Mouse (Mus musculus) layer of hippocampus, adult 11-12 months (tissue): ENCODE measurements around the gene Tmem136.
"Not testable (repeated sequence)": the region's sequence is repeated elsewhere in the genome, so short reads cannot be mapped to it uniquely, and the experiment has no call there.

Experiments
- DNase-seq: peaks from one replicate; pipeline ENCODE4 v3.0.0; 2022; ENCODE audit warnings: low spot score

Gene Tmem136

DNA sequence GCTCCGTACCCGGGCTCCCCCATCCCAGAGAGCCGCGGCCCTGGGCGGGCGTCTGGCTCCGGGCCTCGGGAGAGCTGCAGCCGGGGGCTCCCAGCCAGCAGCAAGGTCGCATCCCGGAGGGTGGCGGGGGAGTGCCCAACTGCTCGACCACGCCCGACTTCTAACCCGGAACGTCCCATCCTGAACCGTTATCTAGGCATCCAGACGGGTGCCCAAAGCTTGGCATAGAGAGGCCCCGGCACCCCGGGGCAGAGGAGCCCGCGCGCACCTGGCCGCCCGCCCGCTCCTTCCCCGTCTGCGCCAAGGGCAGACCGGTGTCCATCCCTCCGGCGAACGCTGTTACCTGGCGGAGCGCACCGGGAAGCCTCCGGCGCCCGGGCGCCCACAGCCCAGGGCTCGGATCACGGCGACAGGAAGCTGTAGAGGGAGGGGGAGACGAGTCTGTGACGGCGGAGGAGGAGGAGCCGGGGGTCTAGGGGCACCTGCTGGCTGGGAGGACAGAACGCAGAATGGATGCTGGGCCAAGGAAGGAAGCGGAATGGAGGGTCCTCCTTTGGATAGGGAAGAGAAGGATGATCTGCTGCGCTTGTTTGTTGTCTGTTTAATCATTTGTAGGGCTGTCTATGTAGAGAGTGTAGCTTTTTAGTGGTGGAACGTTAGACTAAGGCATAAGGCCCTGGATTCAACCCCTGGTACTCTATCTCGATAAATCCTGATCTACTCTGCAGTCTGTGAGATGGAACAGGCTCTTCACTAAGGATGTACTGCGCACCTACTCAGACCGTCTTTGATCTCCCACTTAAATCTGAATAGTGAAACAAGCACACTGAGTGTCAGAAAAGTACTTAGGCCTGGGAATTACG, at the start of gene Tmem136:
Gene Tmem136 (minus strand): TSS at position 437 of the 863 bp plus-strand sequence.
- DNase-seq: peak; percentile 59

- DNase-seq: no peak
Observed at GRCm38 (mm10) chr9:43155960-43156359, 39.6 kb upstream of the Tmem136 start.

DNA sequence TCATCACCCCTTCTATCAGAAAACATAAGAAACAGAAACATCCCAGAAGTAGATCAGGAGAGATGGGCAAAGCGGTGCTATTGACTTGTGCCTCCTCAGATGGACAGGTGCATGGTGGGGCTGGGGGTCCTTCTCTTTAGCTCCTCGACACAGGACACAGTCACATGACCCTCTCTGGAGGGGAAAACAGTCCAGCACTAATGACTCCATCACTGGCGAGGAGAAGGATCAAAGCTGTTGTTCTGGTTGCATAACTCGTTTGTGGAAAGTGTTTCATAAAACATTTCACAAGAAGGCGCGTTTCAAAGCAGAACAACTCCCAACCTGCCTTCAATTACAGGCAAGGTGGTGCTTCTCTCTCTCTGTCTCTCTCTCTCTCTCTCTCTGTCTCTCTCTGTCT, 35.4 kb upstream of the Tmem136 start:
- DNase-seq: no peak

- DNase-seq: no peak
Observed at GRCm38 (mm10) chr9:43150957-43151356, 34.6 kb upstream of the Tmem136 start.

GRCm38 (mm10) chr9:43150075-43150474, 33.7 kb upstream of the Tmem136 start:
- peak; percentile 61 for DNase-seq

DNA sequence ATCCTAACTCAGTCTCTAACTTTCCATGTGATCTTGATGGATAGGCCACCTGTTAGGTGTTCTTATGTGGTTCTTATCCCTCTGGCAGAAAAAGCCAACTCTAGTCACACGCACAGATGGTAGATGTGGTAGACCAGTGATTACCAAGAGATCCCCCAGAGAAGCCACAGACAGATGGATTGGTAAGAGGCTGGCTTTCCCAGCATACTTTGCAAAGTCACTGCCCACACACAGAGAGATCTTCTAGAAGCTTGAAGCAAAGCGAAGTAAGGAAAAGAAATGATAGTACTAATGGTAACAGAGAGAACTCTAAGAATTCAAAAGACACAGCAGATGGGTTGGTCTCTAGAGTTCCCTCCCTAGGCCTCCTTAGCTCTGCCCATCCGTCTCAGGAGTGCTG, 33.1 kb upstream of the Tmem136 start:
- no peak for DNase-seq

DNA sequence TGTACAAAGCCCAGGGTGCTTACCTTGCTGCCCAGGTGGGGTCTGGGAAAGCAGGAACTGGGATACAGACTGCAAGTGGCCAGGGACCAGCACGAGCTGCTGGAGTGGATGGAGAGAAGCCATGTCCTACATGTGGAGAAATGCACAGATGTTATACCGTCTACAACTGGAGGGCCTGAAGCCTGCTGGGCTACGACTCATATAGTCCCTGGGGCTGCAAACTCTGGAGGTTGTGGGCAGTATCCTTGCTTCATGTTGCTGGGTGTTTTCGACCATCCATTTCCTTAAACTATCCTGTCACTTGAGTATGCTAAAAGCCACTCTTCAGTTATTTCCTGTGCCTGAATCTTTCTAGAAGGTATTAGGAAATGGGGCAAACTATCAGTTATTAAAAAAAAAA, 28.8 kb upstream of the Tmem136 start:
- DNase-seq: no peak

- no peak for DNase-seq
Observed at GRCm38 (mm10) chr9:43144206-43144810, 27.9 kb upstream of the Tmem136 start.

DNA sequence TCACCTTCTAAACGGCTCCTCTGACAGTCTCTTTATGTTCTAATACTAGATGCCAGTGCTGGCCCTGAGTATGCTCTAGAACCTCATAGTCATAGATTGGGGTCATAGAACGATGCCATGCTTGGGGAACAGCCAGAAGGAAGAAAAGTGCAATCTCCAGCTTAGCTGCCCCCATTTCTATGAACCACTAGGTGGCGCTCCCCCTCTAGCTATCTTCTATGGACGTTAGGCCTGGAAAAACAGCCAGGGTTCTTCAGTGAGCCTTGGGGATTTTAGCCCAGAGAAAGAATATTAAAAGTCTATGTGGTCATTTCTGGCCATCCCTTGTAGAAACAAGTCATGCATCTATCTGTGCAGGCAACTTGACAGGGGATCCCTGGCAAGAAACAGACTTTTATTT, 25.5 kb upstream of the Tmem136 start:
- peak; percentile 81 for DNase-seq

DNA sequence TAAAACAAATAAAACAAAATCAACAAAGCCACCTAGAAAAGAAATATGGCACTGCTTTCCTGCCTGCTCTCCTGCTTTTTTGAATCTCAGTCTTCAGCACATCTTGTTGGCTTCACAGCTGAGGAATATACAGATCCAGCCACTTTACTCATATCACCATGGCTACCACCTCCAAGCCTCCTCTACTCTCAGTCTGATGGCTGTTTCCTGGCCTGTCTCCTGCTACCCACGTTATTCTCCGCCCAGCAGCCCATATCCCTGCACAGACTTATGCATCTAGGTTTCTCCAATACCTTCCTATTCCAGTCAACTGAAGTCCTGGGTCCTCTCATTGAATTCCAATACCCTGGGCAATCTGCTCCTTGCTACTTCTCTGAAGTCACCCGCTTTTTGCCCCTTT, 17.2 kb upstream of the Tmem136 start:
- DNase-seq: peak; percentile 38

DNA sequence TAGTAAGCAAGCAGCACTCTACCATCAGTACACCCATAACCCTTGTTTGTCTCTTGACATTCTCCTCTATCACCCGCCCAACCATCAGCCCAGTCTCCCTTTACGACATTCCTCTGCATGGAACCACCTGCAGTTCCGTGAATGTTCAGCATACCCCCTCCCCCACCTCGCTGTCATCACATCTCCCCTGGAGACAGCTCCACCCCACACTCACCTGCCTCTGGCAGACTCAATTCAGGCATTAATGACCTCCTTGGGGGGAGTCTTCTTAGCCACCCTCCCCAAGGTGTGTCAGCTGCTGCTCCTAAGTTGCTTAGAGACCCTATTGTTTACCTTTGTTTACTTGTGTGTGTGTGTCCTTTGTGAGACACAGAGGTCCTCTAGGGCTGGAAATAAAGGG, 16.0 kb upstream of the Tmem136 start:
- no peak for DNase-seq

- no peak for DNase-seq
Observed at GRCm38 (mm10) chr9:43131940-43132339, 15.6 kb upstream of the Tmem136 start.

DNA sequence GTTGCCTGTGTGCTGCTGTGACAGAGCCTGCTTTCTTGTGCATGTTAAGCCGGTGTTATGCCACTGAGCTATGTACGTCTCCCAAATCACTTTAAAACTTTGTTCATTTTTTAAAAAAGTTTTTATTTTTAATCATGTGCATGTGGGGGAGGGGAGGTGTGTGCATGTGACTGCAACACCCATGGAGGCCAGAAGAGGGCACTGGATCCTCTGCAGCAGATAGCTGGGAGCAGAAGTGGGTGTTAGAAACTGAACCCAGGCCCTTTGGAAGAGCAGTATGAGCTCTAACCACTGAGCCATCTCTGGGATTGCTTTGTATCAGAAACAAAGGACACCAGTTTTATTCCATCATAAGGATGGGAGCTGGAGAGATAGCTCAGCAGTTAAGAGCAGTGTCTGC, 14.3 kb upstream of the Tmem136 start:
- DNase-seq: no peak

GRCm38 (mm10) chr9:43127101-43127787, 10.9 kb upstream of the Tmem136 start:
- peak; percentile 32 for DNase-seq

GRCm38 (mm10) chr9:43122379-43122778, 6.0 kb upstream of the Tmem136 start:
- no peak for DNase-seq

GRCm38 (mm10) chr9:43121948-43122347, 5.6 kb upstream of the Tmem136 start:
- DNase-seq: not testable (repeated sequence)

- DNase-seq: no peak
Observed at GRCm38 (mm10) chr9:43116997-43117336, 597 bp upstream of the Tmem136 start.

DNA sequence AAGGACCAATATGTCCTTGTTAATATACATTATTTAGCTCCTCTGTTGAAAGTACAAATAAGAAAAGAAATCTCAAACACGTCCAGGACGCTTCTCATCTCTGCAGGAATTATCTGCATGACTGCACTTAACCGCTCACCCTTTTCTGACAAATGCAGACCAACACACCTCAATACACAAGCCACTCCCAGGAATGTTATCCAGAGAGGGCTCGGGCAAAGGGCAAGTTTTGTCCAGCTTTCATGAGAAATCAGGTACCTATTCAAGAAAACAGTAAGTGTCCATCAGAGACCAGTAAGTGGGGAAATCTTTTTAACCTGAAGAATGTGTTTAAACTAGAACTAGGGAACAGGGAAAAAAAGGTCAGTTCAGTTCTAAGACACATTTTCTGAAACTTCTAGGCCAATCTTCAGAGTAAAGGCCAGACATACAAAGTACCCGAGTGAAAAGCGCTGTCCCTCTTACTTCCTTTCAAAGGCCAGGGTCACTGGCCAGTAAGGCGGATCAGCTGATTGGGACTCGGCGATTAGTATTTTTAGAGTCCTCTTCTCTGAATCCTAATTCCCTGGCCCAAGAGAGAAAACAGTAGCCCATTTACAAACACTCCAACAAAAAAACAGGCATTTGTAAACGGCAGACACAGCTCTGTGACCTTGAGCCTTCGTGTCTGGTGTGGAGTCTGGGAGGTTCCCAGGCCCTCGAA, 788 bp downstream of the Tmem136 start:
- DNase-seq: no peak

- DNase-seq: no peak
Observed at GRCm38 (mm10) chr9:43114833-43115232, 1.5 kb downstream of the Tmem136 start.

- no peak for DNase-seq
Observed at GRCm38 (mm10) chr9:43110286-43110980, 5.9 kb downstream of the Tmem136 start.

- DNase-seq: no peak
Observed at GRCm38 (mm10) chr9:43109125-43109524, 7.2 kb downstream of the Tmem136 start.

- no peak for DNase-seq
Observed at GRCm38 (mm10) chr9:43108721-43109120, 7.6 kb downstream of the Tmem136 start.
